Mouse (Mus musculus): ENCODE measurements around the gene Gadd45b. TPM values are rescaled to one million over a fixed set of nuclear protein-coding genes. Genes with fewer than 3 reads are reported as not detected.

Gadd45b gene
- total and polyA plus RNA-seq, 3 experiments: 14.9 to 52.5 (median 24.4) TPM

- Histone ChIP-seq H3K4me1 (ENCODE audit: control insufficient read depth in 1 of 2, insufficient read depth in 2 of 2) (peaks cover 5 to 16% of the 10 kb centered on the region in 2 experiments; a peak in 2 of 4 replicates), H3K36me3 (replicated peaks in 1 of 2; ENCODE audit: control insufficient read depth in 1 of 2, insufficient read depth in 1 of 2, low read length in 1 of 2) (peaks cover 0 to 31% of the 10 kb centered on the region in 2 experiments), H3K27me3 (replicated peaks) (peaks cover 29% of the 10 kb centered on the region), H3K4me3 (replicated peaks in 1 of 3; ENCODE audit: low read depth in 2 of 3, low read length in 2 of 3, poor library complexity in 1 of 3) (peak within 1 kb of the TSS; percentile 81 to 95 (median 94)), H3K79me2 (replicated peaks; ENCODE audit: control insufficient read depth, extremely low read depth, insufficient read depth, poor library complexity, severe bottlenecking) (no peaks in the 10 kb centered on the region), H3K9me3 (replicated peaks; ENCODE audit: low read length) (no peaks in the 10 kb centered on the region), H3K4me2 (ENCODE audit: insufficient read depth, low read depth, poor library complexity, severe bottlenecking) (peak within 1 kb of the TSS; percentile 80), H3K9ac (ENCODE audit: insufficient read depth, low read depth) (peak within 1 kb of the TSS; percentile 52), H3K27ac (ENCODE audit: insufficient read depth, low read depth) (no peak within 1 kb of the TSS)
- in situ Hi-C loops (cut with MboI; ENCODE audit: low pct_ligation_motif_present, low pct_unique_long_range_greater_than_20kb, low sequenced_read_pairs): no loop called here
- TF ChIP-seq ZC3H11A (IDR thresholded peaks at IDR 0.05; ENCODE audit: low read depth, low read length) (no peak), POLR2AphosphoS2 (IDR thresholded peaks at IDR 0.05; ENCODE audit: low read depth, low read length) (no peak), ZNF384 (IDR thresholded peaks at IDR 0.05; ENCODE audit: low read depth, low read length) (no peak), MAFK (IDR thresholded peaks at IDR 0.05; ENCODE audit: insufficient replicate concordance, low read length) (no peak), CHD1 (IDR thresholded peaks at IDR 0.05; ENCODE audit: low read depth, low read length) (no peak), E2F4 (IDR thresholded peaks at IDR 0.05; ENCODE audit: insufficient replicate concordance, low read depth, low read length) (no peak), BHLHE40 (IDR thresholded peaks at IDR 0.05; ENCODE audit: low read depth, low read length) (no peak), NELFE (IDR thresholded peaks at IDR 0.05; ENCODE audit: low read depth, low read length) (peak; percentile 59; the same call in 1 of the 2 replicates), TBP (conservative IDR thresholded peaks at IDR 0.05; ENCODE audit: low read depth, low read length) (peak; percentile 60; the same call in 1 of the 2 replicates), USF1 (IDR thresholded peaks at IDR 0.05; ENCODE audit: low read depth, low read length) (no peak), MYC (IDR thresholded peaks at IDR 0.05; ENCODE audit: low read depth, low read length) (0 out of 2 replicates have a peak, but pooled peaks have one; percentile 13), HCFC1 (IDR thresholded peaks at IDR 0.05; ENCODE audit: low read depth, low read length) (peak; percentile 94), PAX5 (IDR thresholded peaks at IDR 0.05; ENCODE audit: low read length) (no peak), ELF1 (IDR thresholded peaks at IDR 0.05; ENCODE audit: low read depth, low read length) (peak; percentile 47; the same call in 1 of the 2 replicates), ZMIZ1 (IDR thresholded peaks at IDR 0.05; ENCODE audit: low read depth, low read length) (peak; percentile 76), SMC3 (IDR thresholded peaks at IDR 0.05; ENCODE audit: low read depth, low read length) (no peak), SIN3A (IDR thresholded peaks at IDR 0.05; ENCODE audit: low read length) (no peak), POLR2A (IDR thresholded peaks at IDR 0.05; ENCODE audit: low read depth, low read length) (peak; percentile 76), ETS1 (conservative IDR thresholded peaks at IDR 0.05; ENCODE audit: low read depth, low read length) (no peak), EP300 (IDR thresholded peaks at IDR 0.05; ENCODE audit: low read length) (no peak), CTCF (conservative IDR thresholded peaks at IDR 0.05 in 1 of 2, IDR thresholded peaks at IDR 0.05 in 1 of 2; ENCODE audit: low read depth in 2 of 2, low read length in 2 of 2) (no peak), MEF2A (IDR thresholded peaks at IDR 0.05; ENCODE audit: borderline replicate concordance, low read depth, low read length) (peak; percentile 28; the same call in 1 of the 2 replicates), MXI1 (IDR thresholded peaks at IDR 0.05; ENCODE audit: low read depth, low read length) (peak; percentile 79), GABPA (IDR thresholded peaks at IDR 0.05; ENCODE audit: insufficient replicate concordance, low read depth, low read length) (no peak; the same call in 1 of the 2 replicates), TCF12 (IDR thresholded peaks at IDR 0.05; ENCODE audit: low read depth, low read length) (peak; percentile 70), JUND (conservative IDR thresholded peaks at IDR 0.05; ENCODE audit: low read depth, low read length) (no peak), ZKSCAN1 (IDR thresholded peaks at IDR 0.05; ENCODE audit: borderline replicate concordance, low read depth, low read length) (no peak), USF2 (conservative IDR thresholded peaks at IDR 0.05; ENCODE audit: low read depth, low read length) (no peak), KAT2A (IDR thresholded peaks at IDR 0.05; ENCODE audit: insufficient replicate concordance, low read length) (peak; percentile 81; the same call in 1 of the 2 replicates), MAX (IDR thresholded peaks at IDR 0.05; ENCODE audit: low read length) (no peak; the same call in 1 of the 2 replicates), UBTF (IDR thresholded peaks at IDR 0.05; ENCODE audit: low read depth, low read length) (no peak), MAZ (IDR thresholded peaks at IDR 0.05; ENCODE audit: low read depth, low read length) (no peak), JUN (IDR thresholded peaks at IDR 0.05; ENCODE audit: insufficient read depth, low read depth, low read length) (no peak), NRF1 (IDR thresholded peaks at IDR 0.05; ENCODE audit: low read depth, low read length) (peak; percentile 57), CHD2 (IDR thresholded peaks at IDR 0.05; ENCODE audit: low read length) (0 out of 2 replicates have a peak, but pooled peaks have one; percentile 17), RCOR1 (conservative IDR thresholded peaks at IDR 0.05; ENCODE audit: low read depth, low read length) (no peak), RAD21 (IDR thresholded peaks at IDR 0.05; ENCODE audit: low read depth, low read length) (no peak), IRF4 (IDR thresholded peaks at IDR 0.05; ENCODE audit: low read depth, low read length) (no peak; the same call in 1 of the 2 replicates)
- dilution Hi-C loops (cut with MboI; ENCODE audit: extremely low pct_ligation_motif_present, extremely low pct_unique_long_range_greater_than_20kb, low sequenced_read_pairs): no loop called here
- DNase-seq (ENCODE audit: extremely low read depth): peak; percentile 55
Observed at GRCm38 (mm10) chr10:80917779-80918434, 12.0 kb upstream of the Gadd45b start, which contains the start of gene Lmnb2. Lmnb2 (minus strand) TSS chr10:80918245.

All from CH12.LX (cell line).